Mouse (Mus musculus): Measurements from ENCODE around the gene Pdcd7. TPM values are rescaled to one million over a fixed set of nuclear protein-coding genes. Genes with fewer than 3 reads are reported as not detected.
A peak's percentile ranks its signal among the peaks of the same experiment; 100 is the strongest.

Pdcd7 gene
- polyA plus RNA-seq, 1 experiment from 2014 or later, result 10.9 TPM

GRCm38 (mm10) chr9:65382031-65382750 lies 36.3 kb downstream of the Pdcd7 start:
- no peak for ATAC-seq (ENCODE audit: insufficient number of reproducible peaks, low FRiP score, low TSS enrichment, low read depth)

GRCm38 (mm10) chr9:65382751-65383097 lies 36.8 kb downstream of the Pdcd7 start:
- H3K4me2 ChIP-seq (replicated peaks), result no peak overlapping the region
- no peaks in the 10 kb centered on the region for H3K36me3 ChIP-seq
- no peak overlapping the region for H3K9ac ChIP-seq
- no peak overlapping the region for H3K27ac ChIP-seq (replicated peaks)
- H3K4me1 ChIP-seq, result no peaks in the 10 kb centered on the region
- ATAC-seq (ENCODE audit: insufficient number of reproducible peaks, low FRiP score, low TSS enrichment, low read depth), result no peak
- 38% methylated on average over 3 of the region's 3 CpGs for WGBS
- no peaks in the 10 kb centered on the region for H3K27me3 ChIP-seq
- H3K4me3 ChIP-seq (replicated peaks), result no peak overlapping the region
- H3K9me3 ChIP-seq (replicated peaks), result no peaks in the 10 kb centered on the region

More at GRCm38 (mm10) chr9:65382031-65382750, 36.3 kb downstream of the Pdcd7 start:
- 65% methylated on average over 6 of the region's 6 CpGs for WGBS
- H3K9ac ChIP-seq, result no peak overlapping the region
- no peak overlapping the region for H3K27ac ChIP-seq (replicated peaks)
- H3K36me3 ChIP-seq, result no peaks in the 10 kb centered on the region
- H3K4me2 ChIP-seq (replicated peaks), result no peak overlapping the region
- H3K4me3 ChIP-seq (replicated peaks), result no peak overlapping the region
- H3K9me3 ChIP-seq (replicated peaks), result no peaks in the 10 kb centered on the region
- no peaks in the 10 kb centered on the region for H3K4me1 ChIP-seq
- H3K27me3 ChIP-seq, result no peaks in the 10 kb centered on the region

DNA sequence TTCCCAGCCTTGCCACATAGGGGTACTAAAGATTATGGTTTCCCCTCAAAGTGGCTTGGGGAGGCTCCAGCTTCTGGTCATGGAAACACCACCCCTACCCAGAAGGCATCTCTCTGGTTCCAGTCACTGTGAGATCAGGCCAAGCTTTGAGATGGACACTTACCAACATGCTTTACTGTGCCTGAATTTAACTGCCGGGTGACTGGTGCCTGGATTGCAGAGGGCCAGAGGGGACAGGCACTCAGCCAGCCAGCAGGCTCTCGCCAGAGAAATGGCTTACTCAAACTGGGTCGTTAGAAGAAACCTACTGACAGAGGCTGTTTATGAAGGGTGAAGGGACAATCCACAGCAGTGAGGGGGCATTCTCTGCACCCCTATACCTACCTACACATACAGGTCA lies 38.4 kb downstream of the Pdcd7 start:
- H3K36me3 ChIP-seq, result no peaks in the 10 kb centered on the region
- H3K9me3 ChIP-seq (replicated peaks), result no peaks in the 10 kb centered on the region
- no peak overlapping the region for H3K9ac ChIP-seq
- peaks cover 3% of the 10 kb centered on the region; the same call in 1 of the 2 replicates for H3K27me3 ChIP-seq
- no peak overlapping the region for H3K4me2 ChIP-seq (replicated peaks)
- WGBS, result 41% methylated on average over 3 of the region's 3 CpGs
- ATAC-seq (ENCODE audit: insufficient number of reproducible peaks, low FRiP score, low TSS enrichment, low read depth), result no peak
- no peak overlapping the region for H3K4me3 ChIP-seq (replicated peaks)
- no peaks in the 10 kb centered on the region for H3K4me1 ChIP-seq
- H3K27ac ChIP-seq (replicated peaks), result no peak overlapping the region

DNA sequence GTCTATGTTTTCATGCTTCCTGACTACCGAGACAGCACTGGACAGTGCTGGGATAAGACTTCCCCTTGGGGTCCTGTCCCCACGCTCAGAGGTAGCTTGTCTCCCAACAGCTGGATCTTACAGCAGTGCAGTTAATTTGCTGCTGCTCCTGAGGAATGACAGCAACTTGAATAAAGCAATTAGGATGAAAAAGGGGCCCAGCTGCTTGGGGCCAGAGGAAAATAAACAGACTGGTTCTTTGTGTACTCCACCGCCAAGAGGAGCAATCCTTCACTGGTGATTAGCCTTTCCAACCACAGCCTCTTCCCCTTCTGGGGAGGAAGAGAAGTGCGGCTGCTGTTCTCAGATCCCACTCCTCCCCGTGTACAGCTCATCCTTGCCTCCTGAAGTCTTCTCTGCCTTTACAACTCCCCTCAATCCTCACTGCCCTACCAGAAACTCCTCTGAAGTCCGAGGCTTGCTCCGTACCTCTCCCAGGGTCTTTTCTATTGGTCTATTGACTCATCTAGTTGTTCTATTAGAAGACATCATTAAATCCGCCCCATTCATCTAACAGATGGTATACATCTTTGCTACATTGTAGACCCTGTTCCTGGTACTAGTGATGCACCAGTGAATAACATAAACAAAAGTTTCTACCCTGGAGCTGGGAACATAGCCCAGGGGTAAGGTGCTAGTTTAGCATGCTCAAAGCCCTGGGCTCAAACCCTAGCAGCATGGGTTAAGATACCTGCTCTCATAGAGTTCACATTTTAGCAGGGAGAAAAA lies 40.7 kb downstream of the Pdcd7 start:
- H3K27ac ChIP-seq (replicated peaks), result no peak overlapping the region
- no peaks in the 10 kb centered on the region for H3K36me3 ChIP-seq
- no peak overlapping the region for H3K4me3 ChIP-seq (replicated peaks)
- 22% methylated on average over 8 of the region's 8 CpGs for WGBS
- H3K27me3 ChIP-seq, result peaks cover 23% of the 10 kb centered on the region
- no peaks in the 10 kb centered on the region for H3K9me3 ChIP-seq (replicated peaks)
- no peak overlapping the region for H3K4me2 ChIP-seq (replicated peaks)
- peaks cover 8% of the 10 kb centered on the region; the same call in 1 of the 2 replicates for H3K4me1 ChIP-seq
- no peak overlapping the region for H3K9ac ChIP-seq
- ATAC-seq (ENCODE audit: insufficient number of reproducible peaks, low FRiP score, low TSS enrichment, low read depth), result no peak

DNA sequence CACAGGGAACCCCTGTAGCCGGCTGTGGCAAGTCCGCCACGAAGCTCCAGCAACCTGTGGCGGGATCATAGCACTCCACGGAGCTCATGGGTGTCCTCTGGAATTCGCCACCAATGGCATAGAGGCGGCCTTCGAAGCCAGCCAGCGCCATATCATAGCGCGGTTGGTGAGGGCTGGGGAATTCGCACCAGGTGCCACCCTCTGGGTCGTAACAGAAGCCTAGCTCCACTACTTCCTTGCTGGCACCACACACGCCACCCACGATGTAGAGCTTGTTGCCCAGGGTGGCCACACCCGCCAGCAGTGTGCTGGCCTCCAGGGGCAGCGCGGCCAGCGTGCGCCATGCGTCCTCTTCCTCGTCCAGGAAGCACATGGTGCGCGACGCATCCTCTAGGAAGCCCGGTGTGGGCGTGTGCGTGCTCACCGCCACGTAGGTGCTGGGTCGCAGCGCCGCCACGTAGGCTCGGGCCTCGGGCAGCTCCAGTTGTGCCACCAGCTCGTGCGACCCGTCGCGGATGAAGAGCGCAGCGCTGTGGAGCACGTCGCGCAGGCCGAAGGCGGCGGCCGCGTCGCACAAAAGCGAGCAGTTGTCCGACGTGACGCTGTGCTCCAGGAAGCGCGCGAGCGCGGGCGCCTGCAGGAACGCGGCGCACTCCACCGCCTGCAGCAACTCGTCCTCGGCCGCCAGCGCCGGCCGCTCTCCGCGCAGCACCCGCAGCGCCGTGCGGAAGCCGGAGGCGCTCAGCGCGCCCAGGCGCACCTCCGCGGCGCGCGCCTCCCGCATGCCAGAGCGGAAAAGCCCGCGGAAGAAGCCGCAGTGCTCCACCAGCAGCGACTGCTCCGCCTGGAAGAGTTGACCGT lies 45.1 kb downstream of the Pdcd7 start:
- peak overlapping the region; percentile 46 for H3K4me3 ChIP-seq (replicated peaks)
- no peak overlapping the region for H3K27ac ChIP-seq (replicated peaks)
- H3K9me3 ChIP-seq (replicated peaks), result no peaks in the 10 kb centered on the region
- ATAC-seq (ENCODE audit: insufficient number of reproducible peaks, low FRiP score, low TSS enrichment, low read depth), result peak; percentile 20; the same call in 1 of the 2 replicates
- peaks cover 9% of the 10 kb centered on the region; the same call in 1 of the 2 replicates for H3K4me1 ChIP-seq
- H3K27me3 ChIP-seq, result peaks cover 37% of the 10 kb centered on the region
- H3K9ac ChIP-seq, result peak overlapping the region; percentile 3; the same call in 1 of the 2 replicates
- 16% methylated on average over 96 of the region's 96 CpGs for WGBS
- H3K4me2 ChIP-seq (replicated peaks), result peak overlapping the region; percentile 60
- H3K36me3 ChIP-seq, result no peaks in the 10 kb centered on the region

GRCm38 (mm10) chr9:65391613-65391964 lies 45.7 kb downstream of the Pdcd7 start, which contains the start of gene Kbtbd13:
Gene Kbtbd13, minus strand, starts transcription at chr9:65391652.
- H3K9ac ChIP-seq, result peak within 1 kb of the TSS; percentile 3; the same call in 1 of the 2 replicates
- peaks cover 9% of the 10 kb centered on the region; the same call in 1 of the 2 replicates for H3K4me1 ChIP-seq
- peak within 1 kb of the TSS; percentile 60 for H3K4me2 ChIP-seq (replicated peaks)
- ATAC-seq (ENCODE audit: insufficient number of reproducible peaks, low FRiP score, low TSS enrichment, low read depth), result no peak
- no peaks in the 10 kb centered on the region for H3K9me3 ChIP-seq (replicated peaks)
- 38% methylated on average over 8 of the region's 8 CpGs for WGBS
- no peak within 1 kb of the TSS for H3K27ac ChIP-seq (replicated peaks)
- no peaks in the 10 kb centered on the region for H3K36me3 ChIP-seq
- peaks cover 37% of the 10 kb centered on the region for H3K27me3 ChIP-seq
- H3K4me3 ChIP-seq (replicated peaks), result peak within 1 kb of the TSS; percentile 46

- 25% methylated on average over 6 of the region's 6 CpGs for WGBS
Measured at GRCm38 (mm10) chr9:65392638-65393364, 46.9 kb downstream of the Pdcd7 start.

DNA sequence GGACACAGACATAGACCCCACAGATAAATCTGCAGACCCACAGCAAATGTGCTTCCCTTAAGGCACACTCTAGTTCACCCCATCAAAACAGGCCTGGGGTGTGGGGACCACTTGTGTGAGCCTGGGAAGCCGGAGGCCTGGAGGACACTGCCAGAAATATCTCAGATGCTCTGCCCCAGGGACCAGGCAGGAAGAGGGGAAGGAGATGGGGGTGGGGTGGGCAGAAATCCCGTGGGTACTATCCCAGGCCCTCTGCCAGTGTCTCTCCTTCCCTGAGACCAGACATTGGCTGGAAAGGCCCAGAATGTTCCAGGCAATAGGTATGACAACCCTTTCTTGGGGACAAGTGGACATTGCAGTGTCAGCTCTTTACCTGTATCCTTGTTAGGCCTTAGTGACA lies 47.7 kb downstream of the Pdcd7 start:
- 42% methylated on average over 2 of the region's 2 CpGs for WGBS
- no peak overlapping the region for H3K4me2 ChIP-seq (replicated peaks)
- no peaks in the 10 kb centered on the region for H3K9me3 ChIP-seq (replicated peaks)
- H3K36me3 ChIP-seq, result no peaks in the 10 kb centered on the region
- no peak for ATAC-seq (ENCODE audit: insufficient number of reproducible peaks, low FRiP score, low TSS enrichment, low read depth)
- H3K9ac ChIP-seq, result no peak overlapping the region
- H3K27ac ChIP-seq (replicated peaks), result no peak overlapping the region
- H3K4me3 ChIP-seq (replicated peaks), result no peak overlapping the region
- H3K4me1 ChIP-seq, result peaks cover 16% of the 10 kb centered on the region
- H3K27me3 ChIP-seq, result peaks cover 37% of the 10 kb centered on the region

More at GRCm38 (mm10) chr9:65392638-65393364, 46.9 kb downstream of the Pdcd7 start:
- Histone ChIP-seq H3K9me3 (replicated peaks) (no peaks in the 10 kb centered on the region), H3K36me3 (no peaks in the 10 kb centered on the region), H3K4me3 (replicated peaks) (no peak overlapping the region), H3K9ac (no peak overlapping the region), H3K4me1 (peaks cover 9% of the 10 kb centered on the region; the same call in 1 of the 2 replicates), H3K27me3 (peaks cover 37% of the 10 kb centered on the region), H3K4me2 (replicated peaks) (no peak overlapping the region), H3K27ac (replicated peaks) (no peak overlapping the region)
- ATAC-seq (ENCODE audit: insufficient number of reproducible peaks, low FRiP score, low TSS enrichment, low read depth), result no peak

DNA sequence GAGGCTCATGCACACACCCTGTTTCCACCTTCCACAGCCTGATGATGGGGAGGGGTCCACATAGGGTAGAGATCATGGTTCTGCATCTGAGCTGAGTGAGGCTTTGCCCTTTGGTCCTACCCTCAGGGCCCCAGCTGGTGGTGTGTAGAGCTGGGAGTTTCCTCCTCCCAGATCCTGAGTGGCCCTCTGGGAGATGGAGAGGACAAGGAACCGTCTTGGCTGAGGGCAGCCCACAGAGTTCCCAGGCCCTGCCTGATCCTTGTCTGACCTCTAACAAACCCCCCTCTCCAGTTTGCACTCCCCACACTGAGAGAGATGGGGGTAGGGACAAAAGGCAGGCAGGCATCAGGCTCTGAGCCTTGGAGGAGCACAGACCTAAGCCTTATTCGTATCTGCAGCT lies 48.5 kb downstream of the Pdcd7 start:
- Histone ChIP-seq H3K9me3 (replicated peaks) (no peaks in the 10 kb centered on the region), H3K9ac (no peak overlapping the region), H3K27ac (replicated peaks) (no peak overlapping the region), H3K4me3 (replicated peaks) (no peak overlapping the region), H3K4me2 (replicated peaks) (no peak overlapping the region), H3K36me3 (no peaks in the 10 kb centered on the region), H3K27me3 (peaks cover 34% of the 10 kb centered on the region), H3K4me1 (peaks cover 21% of the 10 kb centered on the region)
- WGBS, result 62% methylated on average over 2 of the region's 2 CpGs
- ATAC-seq (ENCODE audit: insufficient number of reproducible peaks, low FRiP score, low TSS enrichment, low read depth), result no peak

DNA sequence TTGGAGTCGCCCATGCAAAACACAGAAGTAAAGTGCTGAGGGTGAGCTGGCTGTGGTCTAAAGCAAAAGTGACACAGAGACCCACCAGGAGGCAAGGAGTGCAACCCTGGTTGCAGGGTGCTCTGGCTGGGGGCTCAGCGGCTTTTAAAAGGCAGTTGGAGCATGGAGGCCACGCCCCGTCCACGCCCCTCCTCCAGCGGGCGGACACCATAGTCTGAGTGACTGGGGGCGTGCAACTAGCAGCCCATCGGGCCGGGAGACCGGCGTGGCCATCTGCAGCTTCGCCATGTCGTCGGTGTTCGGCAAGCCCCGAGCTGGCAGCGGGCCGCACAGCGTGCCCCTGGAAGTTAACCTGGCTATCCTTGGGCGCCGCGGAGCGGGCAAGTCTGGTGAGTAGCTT lies 52.4 kb downstream of the Pdcd7 start, which contains the start of gene Rasl12:
TSS of gene Rasl12 (plus strand) at position 228 of the 400 bp plus-strand sequence.
- Histone ChIP-seq H3K4me2 (replicated peaks) (peak within 1 kb of the TSS; percentile 88), H3K9me3 (replicated peaks) (no peaks in the 10 kb centered on the region), H3K27me3 (no peaks in the 10 kb centered on the region), H3K36me3 (no peaks in the 10 kb centered on the region), H3K27ac (replicated peaks) (no peak within 1 kb of the TSS), H3K4me3 (replicated peaks) (peak within 1 kb of the TSS; percentile 52), H3K4me1 (peaks cover 12% of the 10 kb centered on the region), H3K9ac (no peak within 1 kb of the TSS)
- WGBS, result under 1% methylated on average over 24 of the region's 24 CpGs
- peak; percentile 64; the same call in 1 of the 2 replicates for ATAC-seq (ENCODE audit: insufficient number of reproducible peaks, low FRiP score, low TSS enrichment, low read depth)

Measured in embryonic facial prominence, embryonic 15.5 days (tissue).